In genomic region chr2:165740982-165741381, GRCm38 (mm10) we compare ENCODE assay signal across 12 mouse cellular contexts.
DNase-seq lines count a peak whose midpoint lies in the region; ATAC-seq and TF ChIP-seq lines count a peak whose summit lies in the region.
"Had no signal": no experiment of that assay in that cellular context is flagged by ENCODE, and none has a peak within 500 bp of the region (broad histone marks: within the 10 kb centered on the region; RNA-seq: fewer than 3 reads in every experiment).

No protein-coding gene starts in this region.

- no peak overlapping the region for H3K4me3 ChIP-seq in forebrain, embryonic 12.5 days (replicated peaks)
- no peak overlapping the region for H3K4me3 ChIP-seq in forebrain, embryonic 16.5 days (replicated peaks; ENCODE audit: low read length)
- H3K4me3 ChIP-seq in midbrain, embryonic 10.5 days = no peak overlapping the region
- H3K4me3 ChIP-seq in midbrain, postnatal 0 days (ENCODE audit: low read depth, low read length) = no peak overlapping the region
- H3K4me3 ChIP-seq in hindbrain, embryonic 14.5 days (replicated peaks; ENCODE audit: low read length) = no peak overlapping the region
- H3K4me3 ChIP-seq in olfactory bulb, adult 2 months (ENCODE audit: insufficient read depth, low read depth, low read length) = no peak overlapping the region

- TF ChIP-seq POLR2A in olfactory bulb, adult 2 months (IDR thresholded peaks at IDR 0.05; ENCODE audit: insufficient read depth, low read depth, low read length) = no peak

- ATAC-seq in forebrain, embryonic 12.5 days (ENCODE audit: low FRiP score) = no peak
- no peak for ATAC-seq in forebrain, embryonic 16.5 days
- ATAC-seq in midbrain, postnatal 0 days (ENCODE audit: low FRiP score) = no peak
- no peak for ATAC-seq in hindbrain, embryonic 14.5 days (ENCODE audit: low FRiP score)

- peaks cover 34% of the 10 kb centered on the region for H3K27me3 ChIP-seq in forebrain, embryonic 12.5 days
- H3K27me3 ChIP-seq in forebrain, embryonic 16.5 days (replicated peaks; ENCODE audit: control insufficient read depth, insufficient read depth, low read length) = peaks cover 5% of the 10 kb centered on the region; the same call in 1 of the 2 replicates
- H3K27me3 ChIP-seq in midbrain, embryonic 10.5 days (ENCODE audit: low read depth, poor library complexity, severe bottlenecking) = peaks cover 47% of the 10 kb centered on the region
- H3K27me3 ChIP-seq in midbrain, postnatal 0 days (ENCODE audit: insufficient read depth, low read length) = no peaks in the 10 kb centered on the region
- no peaks in the 10 kb centered on the region for H3K27me3 ChIP-seq in hindbrain, embryonic 14.5 days (ENCODE audit: control insufficient read depth, insufficient read depth, low read length)

- H3K9ac ChIP-seq in forebrain, embryonic 12.5 days = no peak overlapping the region
- H3K9ac ChIP-seq in forebrain, embryonic 16.5 days (replicated peaks; ENCODE audit: low read depth, low read length) = no peak overlapping the region
- H3K9ac ChIP-seq in midbrain, postnatal 0 days (replicated peaks; ENCODE audit: low read length, poor library complexity, severe bottlenecking) = no peak overlapping the region
- H3K9ac ChIP-seq in hindbrain, embryonic 14.5 days = no peak overlapping the region
- H3K9ac ChIP-seq: liver, embryonic 14.5 days had no signal

- WGBS in forebrain, embryonic 12.5 days = 6% methylated on average over 9 of the region's 9 CpGs
- 6% methylated on average over 9 of the region's 9 CpGs for WGBS in forebrain, embryonic 16.5 days
- 6% methylated on average over 9 of the region's 9 CpGs for WGBS in midbrain, embryonic 10.5 days
- 13% methylated on average over 9 of the region's 9 CpGs for WGBS in midbrain, postnatal 0 days
- WGBS in hindbrain, embryonic 14.5 days = 16% methylated on average over 9 of the region's 9 CpGs
- WGBS in olfactory bulb, adult 2 months = 33% methylated on average over 9 of the region's 9 CpGs

- peaks cover 42% of the 10 kb centered on the region for H3K4me1 ChIP-seq in forebrain, embryonic 12.5 days
- peaks cover 22% of the 10 kb centered on the region for H3K4me1 ChIP-seq in forebrain, embryonic 16.5 days (replicated peaks; ENCODE audit: control insufficient read depth, insufficient read depth, low read length)
- H3K4me1 ChIP-seq in midbrain, embryonic 10.5 days = peaks cover 47% of the 10 kb centered on the region
- no peaks in the 10 kb centered on the region for H3K4me1 ChIP-seq in midbrain, postnatal 0 days (ENCODE audit: insufficient read depth, low read length)
- peaks cover 7% of the 10 kb centered on the region for H3K4me1 ChIP-seq in hindbrain, embryonic 14.5 days (replicated peaks; ENCODE audit: control insufficient read depth, insufficient read depth, low read length)
- H3K4me1 ChIP-seq in olfactory bulb, adult 2 months (ENCODE audit: control insufficient read depth, insufficient read depth, low read length) = peaks cover 21% of the 10 kb centered on the region

- H3K27ac ChIP-seq in forebrain, embryonic 12.5 days = peak overlapping the region; percentile 43; the same call in 1 of the 2 replicates
- no peak overlapping the region for H3K27ac ChIP-seq in forebrain, embryonic 16.5 days (ENCODE audit: low read length)
- 0 out of 2 replicates have a peak overlapping the region, but pooled peaks have one; percentile 39 for H3K27ac ChIP-seq in midbrain, embryonic 10.5 days (replicated peaks)
- no peak overlapping the region for H3K27ac ChIP-seq in midbrain, postnatal 0 days (ENCODE audit: low read depth, low read length)
- peak overlapping the region; percentile 51; the same call in 1 of the 2 replicates for H3K27ac ChIP-seq in hindbrain, embryonic 14.5 days
- H3K27ac ChIP-seq in olfactory bulb, adult 2 months (ENCODE audit: insufficient read depth, low read depth, low read length) = 0 out of 2 replicates have a peak overlapping the region, but pooled peaks have one; percentile 12
- H3K27ac ChIP-seq: liver, embryonic 14.5 days had no signal

- peak; percentile 36 for DNase-seq in midbrain, embryonic 10.5 days (ENCODE audit: low spot score)
- DNase-seq in midbrain, postnatal 0 days (ENCODE audit: low spot score) = no peak
- DNase-seq in hindbrain, embryonic 14.5 days (ENCODE audit: low spot score) = no peak
- no peak for DNase-seq in spleen, postnatal 10 days (ENCODE audit: low spot score in 2 of 2)
- DNase-seq in frontal cortex, postnatal 10 days (ENCODE audit: low spot score in 2 of 2) = no peak
- DNase-seq: adrenal gland, postnatal 10 days; cerebellum, postnatal 36 days; gastrocnemius, postnatal 10 days had no signal

- no peaks in the 10 kb centered on the region for H3K9me3 ChIP-seq in forebrain, embryonic 12.5 days
- H3K9me3 ChIP-seq in forebrain, embryonic 16.5 days (ENCODE audit: control insufficient read depth, low read length) = no peaks in the 10 kb centered on the region
- no peaks in the 10 kb centered on the region for H3K9me3 ChIP-seq in midbrain, embryonic 10.5 days (replicated peaks)
- no peaks in the 10 kb centered on the region for H3K9me3 ChIP-seq in midbrain, postnatal 0 days (ENCODE audit: low read length)
- no peaks in the 10 kb centered on the region for H3K9me3 ChIP-seq in hindbrain, embryonic 14.5 days (ENCODE audit: control insufficient read depth, low read length)

- TF ChIP-seq CTCF in midbrain, postnatal 0 days (IDR thresholded peaks at IDR 0.05) = no peak
- TF ChIP-seq CTCF in olfactory bulb, adult 2 months (IDR thresholded peaks at IDR 0.05; ENCODE audit: insufficient read depth, low read depth, low read length) = no peak

- H3K36me3 ChIP-seq in forebrain, embryonic 12.5 days (replicated peaks) = no peaks in the 10 kb centered on the region
- no peaks in the 10 kb centered on the region for H3K36me3 ChIP-seq in forebrain, embryonic 16.5 days (ENCODE audit: control insufficient read depth, insufficient read depth)
- H3K36me3 ChIP-seq in midbrain, embryonic 10.5 days = no peaks in the 10 kb centered on the region
- no peaks in the 10 kb centered on the region for H3K36me3 ChIP-seq in midbrain, postnatal 0 days (ENCODE audit: insufficient read depth, low read length)
- no peaks in the 10 kb centered on the region for H3K36me3 ChIP-seq in hindbrain, embryonic 14.5 days (replicated peaks; ENCODE audit: control insufficient read depth, insufficient read depth)

- no peak overlapping the region for H3K4me2 ChIP-seq in forebrain, embryonic 12.5 days
- no peak overlapping the region for H3K4me2 ChIP-seq in forebrain, embryonic 16.5 days (ENCODE audit: low read length)
- H3K4me2 ChIP-seq in midbrain, postnatal 0 days (ENCODE audit: low read depth, low read length, poor library complexity, severe bottlenecking) = no peak overlapping the region
- H3K4me2 ChIP-seq in hindbrain, embryonic 14.5 days (replicated peaks) = no peak overlapping the region

Comparison
In these comparisons a context has a peak if more than half of its experiments do, and no peak if none do; other contexts are left out.
1. H3K27ac ChIP-seq: peak in forebrain, embryonic 12.5 days (single experiment), midbrain, embryonic 10.5 days (single experiment), hindbrain, embryonic 14.5 days (single experiment) and olfactory bulb, adult 2 months (single experiment); none in forebrain, embryonic 16.5 days (single experiment) and midbrain, postnatal 0 days (single experiment).